Mouse (Mus musculus): ENCODE measurements at regions not wholly inside any gene's neighbourhood (a gene's known extent, or its start where the extent isn't known, plus 50 kb on each side); places are given as distances from the start of the nearest gene placed in this dataset.

- 0 out of 2 replicates have a peak, but pooled peaks cover 6% of the 10 kb centered on the region for H3K4me1 ChIP-seq (ENCODE audit: control insufficient read depth, insufficient read depth, low read length)
- WGBS = 70% methylated on average over 2 of the region's 2 CpGs
- H3K4me2 ChIP-seq (ENCODE audit: low read depth, low read length) = no peak overlapping the region
- no peak overlapping the region for H3K4me3 ChIP-seq (ENCODE audit: low read depth, low read length)
- no peak overlapping the region for H3K9ac ChIP-seq (replicated peaks; ENCODE audit: low read depth, low read length)
- no peaks in the 10 kb centered on the region for H3K9me3 ChIP-seq (ENCODE audit: control insufficient read depth, low read length)
- H3K36me3 ChIP-seq (ENCODE audit: control insufficient read depth, insufficient read depth, low read length) = no peaks in the 10 kb centered on the region
- H3K27me3 ChIP-seq (ENCODE audit: control insufficient read depth, insufficient read depth, low read length) = no peaks in the 10 kb centered on the region
- no peak for ATAC-seq (ENCODE audit: low read depth)
- no peak overlapping the region for H3K27ac ChIP-seq (ENCODE audit: low read depth, low read length)
Measured at GRCm38 (mm10) chr13:64007688-64008087, 81.3 kb downstream of the Hsd17b3 start.

GRCm38 (mm10) chr13:64002945-64003459 is 86.0 kb downstream of the Hsd17b3 start:
- Histone ChIP-seq H3K27me3 (ENCODE audit: control insufficient read depth, insufficient read depth, low read length) (no peaks in the 10 kb centered on the region), H3K9ac (replicated peaks; ENCODE audit: low read depth, low read length) (no peak overlapping the region), H3K4me3 (ENCODE audit: low read depth, low read length) (no peak overlapping the region), H3K36me3 (ENCODE audit: control insufficient read depth, insufficient read depth, low read length) (no peaks in the 10 kb centered on the region), H3K27ac (ENCODE audit: low read depth, low read length) (no peak overlapping the region), H3K9me3 (ENCODE audit: control insufficient read depth, low read length) (peaks cover 2% of the 10 kb centered on the region; the same call in 1 of the 2 replicates), H3K4me2 (ENCODE audit: low read depth, low read length) (no peak overlapping the region), H3K4me1 (ENCODE audit: control insufficient read depth, insufficient read depth, low read length) (0 out of 2 replicates have a peak, but pooled peaks cover 6% of the 10 kb centered on the region)
- peak; percentile 72; the same call in 1 of the 2 replicates for ATAC-seq (ENCODE audit: low read depth)
- WGBS = 1% methylated on average over 6 of the region's 6 CpGs

- Histone ChIP-seq H3K27me3 (ENCODE audit: control insufficient read depth, insufficient read depth, low read length) (no peaks in the 10 kb centered on the region), H3K9ac (replicated peaks; ENCODE audit: low read depth, low read length) (no peak overlapping the region), H3K4me1 (ENCODE audit: control insufficient read depth, insufficient read depth, low read length) (0 out of 2 replicates have a peak, but pooled peaks cover 6% of the 10 kb centered on the region), H3K4me2 (ENCODE audit: low read depth, low read length) (no peak overlapping the region), H3K27ac (ENCODE audit: low read depth, low read length) (no peak overlapping the region), H3K36me3 (ENCODE audit: control insufficient read depth, insufficient read depth, low read length) (no peaks in the 10 kb centered on the region), H3K4me3 (ENCODE audit: low read depth, low read length) (no peak overlapping the region), H3K9me3 (ENCODE audit: control insufficient read depth, low read length) (peaks cover 2% of the 10 kb centered on the region; the same call in 1 of the 2 replicates)
- 86% methylated on average over 6 of the region's 6 CpGs for WGBS
- no peak for ATAC-seq (ENCODE audit: low read depth)
Measured at GRCm38 (mm10) chr13:64000303-64000702, 88.7 kb downstream of the Hsd17b3 start.

GRCm38 (mm10) chr13:63998647-63999046 is 90.4 kb downstream of the Hsd17b3 start:
- no peak overlapping the region for H3K9ac ChIP-seq (replicated peaks; ENCODE audit: low read depth, low read length)

GRCm38 (mm10) chr13:63993857-63994477 is 95.1 kb downstream of the Hsd17b3 start:
- Histone ChIP-seq H3K4me2 (ENCODE audit: low read depth, low read length) (no peak overlapping the region), H3K4me3 (ENCODE audit: low read depth, low read length) (no peak overlapping the region), H3K4me1 (ENCODE audit: control insufficient read depth, insufficient read depth, low read length) (no peaks in the 10 kb centered on the region), H3K27ac (ENCODE audit: low read depth, low read length) (no peak overlapping the region), H3K27me3 (ENCODE audit: control insufficient read depth, insufficient read depth, low read length) (no peaks in the 10 kb centered on the region), H3K9ac (replicated peaks; ENCODE audit: low read depth, low read length) (no peak overlapping the region), H3K9me3 (ENCODE audit: control insufficient read depth, low read length) (no peaks in the 10 kb centered on the region), H3K36me3 (ENCODE audit: control insufficient read depth, insufficient read depth, low read length) (no peaks in the 10 kb centered on the region)
- no peak for ATAC-seq (ENCODE audit: low read depth)
- 74% methylated on average over 12 of the region's 12 CpGs for WGBS

More at GRCm38 (mm10) chr13:63998647-63999046, 90.4 kb downstream of the Hsd17b3 start:
- Histone ChIP-seq H3K4me1 (ENCODE audit: control insufficient read depth, insufficient read depth, low read length) (0 out of 2 replicates have a peak, but pooled peaks cover 6% of the 10 kb centered on the region), H3K27me3 (ENCODE audit: control insufficient read depth, insufficient read depth, low read length) (no peaks in the 10 kb centered on the region), H3K9me3 (ENCODE audit: control insufficient read depth, low read length) (peaks cover 2% of the 10 kb centered on the region; the same call in 1 of the 2 replicates), H3K4me3 (ENCODE audit: low read depth, low read length) (no peak overlapping the region), H3K27ac (ENCODE audit: low read depth, low read length) (no peak overlapping the region), H3K4me2 (ENCODE audit: low read depth, low read length) (no peak overlapping the region), H3K36me3 (ENCODE audit: control insufficient read depth, insufficient read depth, low read length) (no peaks in the 10 kb centered on the region)
- WGBS = 53% methylated on average over 10 of the region's 10 CpGs
- no peak for ATAC-seq (ENCODE audit: low read depth)

GRCm38 (mm10) chr13:63992989-63993388 is 96.0 kb downstream of the Hsd17b3 start:
- 76% methylated on average over 1 of the region's 1 CpGs for WGBS

GRCm38 (mm10) chr13:63990480-63990958 is 98.5 kb downstream of the Hsd17b3 start:
- H3K36me3 ChIP-seq (ENCODE audit: control insufficient read depth, insufficient read depth, low read length) = no peaks in the 10 kb centered on the region
- H3K9ac ChIP-seq (replicated peaks; ENCODE audit: low read depth, low read length) = no peak overlapping the region
- H3K4me2 ChIP-seq (ENCODE audit: low read depth, low read length) = no peak overlapping the region; the same call in 1 of the 2 replicates
- H3K27ac ChIP-seq (ENCODE audit: low read depth, low read length) = 0 out of 2 replicates have a peak overlapping the region, but pooled peaks have one; percentile 60
- no peaks in the 10 kb centered on the region for H3K27me3 ChIP-seq (ENCODE audit: control insufficient read depth, insufficient read depth, low read length)
- ATAC-seq (ENCODE audit: low read depth) = peak; percentile 57
- WGBS = 12% methylated on average over 8 of the region's 8 CpGs
- no peaks in the 10 kb centered on the region for H3K9me3 ChIP-seq (ENCODE audit: control insufficient read depth, low read length)
- H3K4me1 ChIP-seq (ENCODE audit: control insufficient read depth, insufficient read depth, low read length) = no peaks in the 10 kb centered on the region
- H3K4me3 ChIP-seq (ENCODE audit: low read depth, low read length) = no peak overlapping the region

More at GRCm38 (mm10) chr13:63992989-63993388, 96.0 kb downstream of the Hsd17b3 start:
- H3K9ac ChIP-seq (replicated peaks; ENCODE audit: low read depth, low read length) = no peak overlapping the region
- H3K9me3 ChIP-seq (ENCODE audit: control insufficient read depth, low read length) = no peaks in the 10 kb centered on the region
- no peak overlapping the region for H3K4me2 ChIP-seq (ENCODE audit: low read depth, low read length)
- H3K4me1 ChIP-seq (ENCODE audit: control insufficient read depth, insufficient read depth, low read length) = no peaks in the 10 kb centered on the region
- no peaks in the 10 kb centered on the region for H3K27me3 ChIP-seq (ENCODE audit: control insufficient read depth, insufficient read depth, low read length)
- no peak overlapping the region for H3K27ac ChIP-seq (ENCODE audit: low read depth, low read length)
- no peaks in the 10 kb centered on the region for H3K36me3 ChIP-seq (ENCODE audit: control insufficient read depth, insufficient read depth, low read length)
- no peak overlapping the region for H3K4me3 ChIP-seq (ENCODE audit: low read depth, low read length)
- ATAC-seq (ENCODE audit: low read depth) = no peak

- Histone ChIP-seq H3K27me3 (ENCODE audit: control insufficient read depth, insufficient read depth, low read length) (no peaks in the 10 kb centered on the region), H3K36me3 (ENCODE audit: control insufficient read depth, insufficient read depth, low read length) (no peaks in the 10 kb centered on the region), H3K4me1 (ENCODE audit: control insufficient read depth, insufficient read depth, low read length) (no peaks in the 10 kb centered on the region), H3K9ac (replicated peaks; ENCODE audit: low read depth, low read length) (no peak overlapping the region), H3K27ac (ENCODE audit: low read depth, low read length) (no peak overlapping the region), H3K9me3 (ENCODE audit: control insufficient read depth, low read length) (no peaks in the 10 kb centered on the region), H3K4me3 (ENCODE audit: low read depth, low read length) (no peak overlapping the region), H3K4me2 (ENCODE audit: low read depth, low read length) (no peak overlapping the region)
- no peak for ATAC-seq (ENCODE audit: low read depth)
- 72% methylated on average over 2 of the region's 2 CpGs for WGBS
Measured at GRCm38 (mm10) chr13:63989769-63990168, 99.3 kb downstream of the Hsd17b3 start.

- no peak for ATAC-seq (ENCODE audit: low read depth)
- 91% methylated on average over 4 of the region's 4 CpGs for WGBS
- Histone ChIP-seq H3K36me3 (ENCODE audit: control insufficient read depth, insufficient read depth, low read length) (no peaks in the 10 kb centered on the region), H3K27ac (ENCODE audit: low read depth, low read length) (no peak overlapping the region), H3K9me3 (ENCODE audit: control insufficient read depth, low read length) (no peaks in the 10 kb centered on the region), H3K4me1 (ENCODE audit: control insufficient read depth, insufficient read depth, low read length) (no peaks in the 10 kb centered on the region), H3K27me3 (ENCODE audit: control insufficient read depth, insufficient read depth, low read length) (no peaks in the 10 kb centered on the region), H3K4me2 (ENCODE audit: low read depth, low read length) (no peak overlapping the region), H3K4me3 (ENCODE audit: low read depth, low read length) (no peak overlapping the region), H3K9ac (replicated peaks; ENCODE audit: low read depth, low read length) (no peak overlapping the region)
Measured at GRCm38 (mm10) chr13:63988263-63988662, 100.8 kb downstream of the Hsd17b3 start.

Measured in neural tube, embryonic 14.5 days (tissue).